Mouse (Mus musculus) heart, adult 11 months (tissue): Measurements from ENCODE around the gene F13a1.

Experiments used
- DNase-seq: peaks from one replicate; pipeline ENCODE4 v3.0.0; 2022

The F13a1 gene

DNA sequence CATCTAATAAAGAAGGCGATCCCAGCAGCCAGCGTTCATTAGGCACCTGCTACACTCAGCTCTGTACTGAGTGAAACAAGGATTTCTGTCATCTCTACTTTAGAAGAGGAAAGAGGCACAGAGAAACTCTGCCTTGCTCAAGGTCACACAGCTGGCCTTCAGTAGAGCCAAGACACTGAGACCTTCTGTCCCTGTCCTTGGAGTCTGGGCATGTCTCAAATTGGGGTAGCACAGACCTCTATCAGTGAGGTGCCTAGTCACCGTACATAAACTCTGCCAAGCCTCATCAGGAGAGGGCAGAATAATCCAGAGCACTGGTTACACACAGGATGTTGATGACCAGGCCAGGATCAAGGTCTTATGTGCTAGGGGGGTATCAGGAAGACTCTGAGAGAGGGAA lies 108.2 kb downstream of the F13a1 start:
- DNase-seq, result peak; percentile 56

DNA sequence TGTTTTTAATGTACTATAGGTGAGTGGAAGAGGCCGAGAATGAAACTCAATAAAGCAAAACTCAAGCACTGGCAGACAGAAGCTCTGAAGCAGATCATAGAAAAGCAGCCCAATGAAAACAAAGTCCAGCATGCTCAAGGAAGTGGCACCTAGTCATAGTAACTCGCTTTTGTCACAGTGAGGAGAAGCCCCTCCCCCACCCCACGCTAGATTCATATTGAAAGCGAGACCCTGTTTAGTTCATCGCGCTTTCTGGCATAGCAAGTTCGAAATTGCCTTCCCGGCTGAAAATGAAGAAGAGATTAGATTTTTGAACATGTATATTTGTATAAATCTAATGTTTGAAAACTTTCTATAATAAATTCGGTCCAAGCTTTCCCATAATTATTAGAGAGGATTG lies 118.0 kb downstream of the F13a1 start:
- peak; percentile 63 for DNase-seq

DNA sequence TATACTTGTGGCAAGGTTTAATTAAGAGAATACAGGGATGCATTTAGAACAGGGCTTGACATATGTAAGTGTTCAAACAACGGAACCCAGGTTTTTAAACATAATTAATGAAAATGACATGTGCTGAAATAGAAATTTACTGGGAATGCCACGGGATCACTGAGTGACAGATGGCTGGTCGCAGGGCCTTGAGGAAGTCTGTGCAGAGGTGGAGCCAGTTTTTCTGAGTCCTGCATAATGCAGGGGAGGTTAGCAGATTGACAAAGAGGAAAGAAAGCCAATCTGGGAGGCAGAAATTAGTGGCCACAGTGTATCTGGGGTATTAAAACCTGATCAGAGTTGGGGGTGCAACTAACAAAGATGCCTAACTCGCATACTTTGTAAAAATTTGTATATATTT lies 130.3 kb downstream of the F13a1 start:
- DNase-seq, result no peak

DNA sequence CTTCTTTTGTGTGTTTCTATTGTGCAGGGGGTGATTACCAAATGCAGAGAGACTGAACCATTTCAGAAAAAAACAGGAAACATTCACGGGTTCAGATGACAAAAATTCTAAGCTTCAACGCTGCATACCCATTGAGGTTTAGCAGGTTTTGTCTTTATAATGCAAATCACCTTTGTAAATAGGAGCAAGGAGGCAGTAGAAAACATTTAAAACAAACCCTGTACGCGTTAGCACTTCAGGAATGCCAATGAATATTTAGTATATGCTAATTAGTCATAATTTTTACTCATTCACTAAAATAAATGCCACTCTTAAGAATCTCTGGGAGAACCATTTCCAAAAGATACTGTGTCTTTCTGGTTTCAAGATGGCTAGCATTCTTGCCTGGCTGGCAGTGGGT lies 146.2 kb downstream of the F13a1 start:
- peak; percentile 4 for DNase-seq

DNA sequence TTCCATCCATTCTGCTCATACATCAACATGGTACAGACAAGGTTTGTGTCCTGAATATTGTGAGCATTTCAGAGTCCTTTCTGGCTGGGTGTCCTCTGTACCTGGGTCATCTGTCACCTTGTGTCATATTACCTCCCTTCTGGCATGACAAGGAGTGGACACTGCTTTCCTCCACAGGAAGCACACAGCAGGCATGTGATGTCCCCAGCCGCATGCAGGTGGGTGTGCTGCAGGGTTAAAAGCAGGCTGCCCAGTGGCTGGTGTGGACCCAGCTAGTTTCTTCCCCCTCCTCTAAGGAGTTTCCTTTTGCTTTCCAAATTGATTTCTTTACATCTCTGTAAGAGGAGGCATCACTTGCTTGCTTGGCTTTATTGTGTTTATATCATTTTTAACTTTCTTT lies 146.6 kb downstream of the F13a1 start:
- peak; percentile 61 for DNase-seq

DNA sequence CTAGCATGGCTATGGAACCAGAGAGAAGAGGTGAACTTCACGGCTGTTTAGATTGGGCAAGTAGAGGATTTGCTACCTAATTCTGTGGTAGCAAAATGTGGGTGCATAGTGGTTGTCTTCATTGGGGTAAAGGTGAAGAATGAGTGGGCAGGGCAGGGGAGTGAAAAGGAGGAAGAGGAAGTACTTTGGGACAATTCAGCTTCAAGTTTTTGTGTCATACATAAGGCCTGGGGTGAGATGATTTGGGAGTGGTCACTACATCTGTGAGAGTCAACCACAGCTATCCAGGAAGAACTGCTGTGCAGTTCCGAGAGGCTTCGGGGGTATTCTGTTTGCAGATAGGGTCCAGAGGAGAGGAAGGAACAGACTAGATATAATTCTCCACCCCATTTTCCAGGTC lies 148.4 kb downstream of the F13a1 start:
- DNase-seq, result peak; percentile 67

DNA sequence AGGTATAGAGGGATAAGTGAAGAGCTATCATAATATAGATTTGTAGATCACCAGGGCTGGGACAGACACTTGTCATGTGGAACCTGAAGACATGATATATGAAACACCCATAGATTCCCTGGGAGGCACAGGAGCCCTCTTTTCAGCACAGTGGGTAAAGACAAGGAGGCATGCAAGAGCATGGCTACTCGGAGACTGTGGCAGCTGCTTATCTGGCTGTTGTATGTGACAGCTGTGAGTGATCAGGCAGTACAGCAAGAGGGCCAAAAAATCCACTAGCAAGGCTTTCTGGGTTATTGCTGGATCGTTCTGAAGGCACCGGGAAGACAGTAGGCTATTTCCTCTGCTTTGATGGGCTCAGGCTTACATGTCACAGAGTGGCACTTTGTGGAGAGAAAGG lies 149.0 kb downstream of the F13a1 start:
- DNase-seq, result peak; percentile 45

DNA sequence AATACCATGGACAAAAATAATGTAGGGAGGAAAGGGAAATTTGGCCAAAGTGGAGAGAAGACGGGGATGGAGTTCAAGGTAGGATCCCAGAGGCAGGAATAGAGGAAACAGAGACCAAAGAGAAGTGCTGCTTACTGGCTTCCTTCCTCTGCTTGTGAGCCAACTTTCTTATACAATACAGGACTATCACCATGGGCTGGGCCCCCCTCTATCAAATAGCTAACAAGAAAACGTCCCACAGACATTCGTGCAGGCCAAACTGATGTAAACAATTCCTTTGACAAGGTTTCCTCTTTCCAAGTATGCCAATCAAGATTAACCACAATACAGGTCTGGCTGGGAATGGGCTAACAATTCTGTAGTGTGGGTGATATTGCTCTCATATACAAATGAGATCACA lies 154.0 kb downstream of the F13a1 start:
- peak; percentile 27 for DNase-seq

DNA sequence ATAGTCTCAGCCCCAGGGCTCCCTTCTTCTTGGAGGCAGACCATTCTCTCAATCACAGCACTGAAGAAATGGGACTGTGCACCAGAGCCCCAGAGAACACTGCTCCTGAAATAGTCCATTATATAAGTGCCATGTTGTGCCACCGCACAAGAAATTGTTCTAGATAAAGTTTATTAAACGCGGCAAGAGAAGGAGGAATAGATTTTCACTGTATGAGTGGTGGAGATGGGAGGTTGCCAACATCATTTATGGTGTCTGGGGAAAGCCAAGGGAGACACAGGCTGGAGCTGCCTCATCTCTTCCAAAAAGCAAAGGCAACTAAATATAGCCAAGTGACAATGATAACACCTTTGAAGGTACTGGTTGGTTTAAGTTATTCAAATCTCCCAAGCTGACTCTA lies 156.3 kb downstream of the F13a1 start:
- peak; percentile 58 for DNase-seq

DNA sequence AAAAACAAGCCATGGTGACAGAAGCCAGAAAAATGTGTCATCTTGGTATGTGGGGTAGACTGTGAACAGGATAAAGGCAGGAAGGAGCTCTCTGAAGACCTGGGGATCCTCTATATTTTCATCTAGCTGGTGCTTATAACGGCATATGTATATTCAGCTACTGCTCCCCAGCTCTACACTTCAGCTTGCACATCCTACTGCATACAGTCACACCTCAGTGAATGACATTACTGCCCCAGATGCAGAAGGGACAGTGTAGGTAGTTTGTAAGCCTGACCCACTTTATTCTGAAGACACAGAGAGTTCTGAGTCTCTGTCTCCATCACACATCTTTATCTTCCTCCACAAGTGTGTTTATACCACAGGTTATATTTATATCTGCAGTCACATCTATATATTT lies 157.8 kb downstream of the F13a1 start:
- DNase-seq, result no peak

DNA sequence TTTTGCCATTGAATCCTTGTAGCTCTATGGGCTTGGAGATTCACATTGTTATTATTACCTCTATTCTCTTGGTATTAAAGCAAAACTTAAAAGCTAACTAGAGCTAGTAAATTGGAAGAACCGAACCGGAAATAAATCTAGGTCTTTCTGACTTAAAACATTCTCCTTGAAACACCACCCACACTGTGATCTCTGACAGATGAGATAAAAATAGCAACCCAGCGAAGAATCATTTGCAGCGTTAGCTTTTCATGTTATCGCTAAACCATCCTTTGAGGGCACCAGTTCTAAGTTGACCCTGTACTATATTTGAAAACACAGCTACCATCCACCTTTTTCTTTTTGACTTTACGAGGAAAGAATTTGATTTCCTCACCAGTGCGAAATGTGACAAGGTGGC lies 164.1 kb downstream of the F13a1 start:
- DNase-seq, result no peak

DNA sequence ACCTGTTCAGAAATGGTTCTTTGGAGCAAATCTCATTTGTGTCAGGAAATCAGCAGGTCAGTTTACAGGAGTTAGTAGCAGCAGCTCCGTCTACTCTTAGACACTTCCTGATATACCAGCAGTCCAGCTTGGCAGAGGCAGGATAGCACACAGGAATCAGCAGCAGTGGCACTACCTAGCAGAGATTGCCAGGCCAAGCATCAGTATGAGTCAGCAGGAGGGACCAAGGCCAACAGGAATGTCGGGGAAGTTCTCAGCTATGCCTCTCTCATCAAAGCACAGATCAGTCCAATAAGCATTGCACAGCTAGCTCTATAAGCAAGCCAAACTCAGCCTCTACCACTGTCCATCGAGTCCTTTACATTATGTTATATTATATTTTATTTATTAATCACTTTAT lies 210.9 kb downstream of the F13a1 start:
- DNase-seq, result no peak
